Mouse (Mus musculus) cerebellum, adult 2 months (tissue): ENCODE measurements around the gene Bicra.

Source experiments
- CTCF ChIP-seq: fragments of 200-500 bp; IDR thresholded peaks from 2 replicates; pipeline ENCODE4 v1.5.1; 2011; ENCODE audit warnings: low read depth, mild to moderate bottlenecking, control low read depth, low read length, moderate library complexity, borderline replicate concordance; ENCODE audit not compliant: insufficient read depth
- POLR2A ChIP-seq: fragments of 200-500 bp; IDR thresholded peaks from 2 replicates; pipeline ENCODE4 v1.6.1; 2011; ENCODE audit warnings: low read length, control low read depth, borderline replicate concordance; ENCODE audit not compliant: insufficient read depth

- TF ChIP-seq CTCF: no peak
- no peak for TF ChIP-seq POLR2A
Measured at GRCm38 (mm10) chr7:15949216-15949790, 98.4 kb downstream of the Bicra start.
